Mouse (Mus musculus) left cerebral cortex, postnatal 4 days (tissue): ENCODE results near the gene Zfp770. TPM values are rescaled to one million over a fixed set of nuclear protein-coding genes. Genes with fewer than 3 reads are reported as not detected.
"Not testable (repeated sequence)": the region's sequence is repeated elsewhere in the genome, so short reads cannot be mapped to it uniquely, and the experiment has no call there.

ENCODE experiments used
- DNase-seq: peaks from one replicate; pipeline ENCODE4 v3.0.0-alpha.2; 2022
- intact Hi-C: fragments of 180-260 bp; cut with DNase I; formaldehyde crosslinking; loops from one replicate; pipeline ENCODE4 v1.15.1; 2025
- total RNA-seq, 2 experiments: library from RNA; stranded (reverse); gene quantifications; 2 replicates each; pipeline ENCODE4 v1.2.3; 2021

Gene Zfp770
- 10 to 100 TPM; 29.4 to 30.2 TPM for total RNA-seq

- intact Hi-C loops = no loop called here
- DNase-seq = peak; percentile 79
Observed at GRCm38 (mm10) chr2:114200932-114201559, at the start of gene Zfp770. TSS of gene Zfp770 (minus strand) at chr2:114201469.

- intact Hi-C loops = no loop called here
- DNase-seq = no peak
Observed at GRCm38 (mm10) chr2:114249440-114249839, 48.2 kb upstream of the Zfp770 start.

- DNase-seq = no peak
- intact Hi-C loops = no loop called here
Observed at GRCm38 (mm10) chr2:114237639-114238038, 36.4 kb upstream of the Zfp770 start.

GRCm38 (mm10) chr2:114236566-114236965, 35.3 kb upstream of the Zfp770 start:
- intact Hi-C loops = no loop called here
- DNase-seq = no peak

GRCm38 (mm10) chr2:114235584-114235983, 34.3 kb upstream of the Zfp770 start:
- intact Hi-C loops = no loop called here
- DNase-seq = no peak

GRCm38 (mm10) chr2:114231248-114231647, 30.0 kb upstream of the Zfp770 start:
- peak; percentile 7 for DNase-seq
- intact Hi-C loops = no loop called here

- no peak for DNase-seq
- intact Hi-C loops = no loop called here
Observed at GRCm38 (mm10) chr2:114228672-114229071, 27.4 kb upstream of the Zfp770 start.

GRCm38 (mm10) chr2:114205036-114205435, 3.8 kb upstream of the Zfp770 start:
- DNase-seq = no peak
- intact Hi-C loops = no loop called here

GRCm38 (mm10) chr2:114201574-114201973, 305 bp upstream of the Zfp770 start:
- DNase-seq = no peak
- intact Hi-C loops = no loop called here

GRCm38 (mm10) chr2:114196421-114196820, 4.8 kb downstream of the Zfp770 start:
- DNase-seq = peak; percentile 24
- intact Hi-C loops = no loop called here

GRCm38 (mm10) chr2:114186924-114187323, 14.3 kb downstream of the Zfp770 start, which contains the start of gene Aqr:
TSS of gene Aqr (minus strand) at chr2:114187024.
- DNase-seq, intact Hi-C loops: not testable (repeated sequence)

GRCm38 (mm10) chr2:114177802-114178733, 23.2 kb downstream of the Zfp770 start:
- intact Hi-C loops = no loop called here
- DNase-seq = no peak

- DNase-seq = peak; percentile 77
- intact Hi-C loops = no loop called here
Observed at GRCm38 (mm10) chr2:114174651-114175484, 26.4 kb downstream of the Zfp770 start.

GRCm38 (mm10) chr2:114173248-114173647, 28.0 kb downstream of the Zfp770 start:
- intact Hi-C loops = no loop called here
- no peak for DNase-seq

GRCm38 (mm10) chr2:114167837-114168236, 33.4 kb downstream of the Zfp770 start:
- no peak for DNase-seq
- intact Hi-C loops = no loop called here

GRCm38 (mm10) chr2:114161978-114162377, 39.3 kb downstream of the Zfp770 start:
- no peak for DNase-seq
- intact Hi-C loops = no loop called here

GRCm38 (mm10) chr2:114157345-114157744, 43.9 kb downstream of the Zfp770 start:
- DNase-seq = no peak
- intact Hi-C loops = no loop called here

- intact Hi-C loops = no loop called here
- no peak for DNase-seq
Observed at GRCm38 (mm10) chr2:114156639-114157038, 44.6 kb downstream of the Zfp770 start.

- intact Hi-C loops = loop anchor here (5.0 kb wide), 1 partner anchor 36 kb away; no protein-coding TSS in a partner anchor
- no peak for DNase-seq
Observed at GRCm38 (mm10) chr2:114153247-114153646, 48.0 kb downstream of the Zfp770 start.

- intact Hi-C loops = loop anchor here (5.0 kb wide), 1 partner anchor 40 kb away; no protein-coding TSS in a partner anchor
- DNase-seq = no peak
Observed at GRCm38 (mm10) chr2:114146864-114147458, 54.3 kb downstream of the Zfp770 start.
